ENCODE assay signal across 9 mouse cellular contexts in the genomic region with DNA sequence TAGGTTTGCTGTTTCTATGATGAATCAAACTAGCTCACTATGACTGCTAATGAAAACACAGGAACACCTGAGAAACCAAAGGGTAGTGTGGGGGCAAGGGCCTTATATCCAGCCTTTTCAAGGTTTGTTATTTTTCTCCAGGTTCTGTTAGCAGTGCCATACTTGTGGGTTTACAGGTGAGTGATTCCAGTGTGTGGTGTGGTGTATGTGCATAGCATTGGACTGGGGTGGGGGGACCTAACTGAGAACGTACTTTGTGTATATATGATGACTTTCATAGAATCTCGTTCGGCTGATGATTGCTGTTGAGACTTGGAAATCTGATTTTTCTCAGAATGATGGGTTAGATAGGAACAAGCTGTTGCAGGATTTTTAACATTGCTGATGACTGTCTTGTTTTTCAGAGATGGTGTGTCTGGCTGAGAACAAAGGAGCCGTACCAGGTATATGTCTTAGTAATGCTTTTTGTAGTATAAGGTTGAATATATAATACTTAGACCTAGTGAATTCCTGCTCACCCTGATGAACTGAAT. TPM values are rescaled to one million over a fixed set of nuclear protein-coding genes. Genes with fewer than 3 reads are reported as not detected.
DNase-seq lines count a peak whose midpoint lies in the region; ATAC-seq and TF ChIP-seq lines count a peak whose summit lies in the region.
"Had no signal": no experiment of that assay in that cellular context is flagged by ENCODE, and none has a peak within 500 bp of the region (broad histone marks: within the 10 kb centered on the region; RNA-seq: fewer than 3 reads in every experiment).

No protein-coding gene starts in this region.

- H3K9me3 ChIP-seq in kidney, embryonic 14.5 days (ENCODE audit: control insufficient read depth, low read length): no peaks in the 10 kb centered on the region
- H3K9me3 ChIP-seq in embryonic facial prominence, embryonic 15.5 days (replicated peaks): no peaks in the 10 kb centered on the region
- H3K9me3 ChIP-seq in limb, embryonic 10.5 days (replicated peaks): no peaks in the 10 kb centered on the region
- H3K9me3 ChIP-seq in neural tube, embryonic 13.5 days: no peaks in the 10 kb centered on the region

- 43% methylated on average over 4 of the region's 4 CpGs for WGBS in kidney, embryonic 14.5 days
- WGBS in kidney, adult 2 months: 54% methylated on average over 4 of the region's 4 CpGs
- WGBS in embryonic facial prominence, embryonic 15.5 days: 40% methylated on average over 4 of the region's 4 CpGs
- 59% methylated on average over 4 of the region's 4 CpGs for WGBS in limb, embryonic 10.5 days
- 55% methylated on average over 4 of the region's 4 CpGs for WGBS in neural tube, embryonic 13.5 days

- peak overlapping the region; percentile 70 for H3K4me2 ChIP-seq in kidney, embryonic 14.5 days (replicated peaks; ENCODE audit: low read depth, low read length)
- peak overlapping the region; percentile 58 for H3K4me2 ChIP-seq in embryonic facial prominence, embryonic 15.5 days (replicated peaks)
- H3K4me2 ChIP-seq in neural tube, embryonic 13.5 days: peak overlapping the region; percentile 79

- peak overlapping the region; percentile 7; the same call in 1 of the 2 replicates for H3K27ac ChIP-seq in kidney, embryonic 14.5 days (ENCODE audit: low read depth, low read length)
- H3K27ac ChIP-seq in kidney, adult 2 months (ENCODE audit: insufficient read depth, low read depth, low read length): no peak overlapping the region
- H3K27ac ChIP-seq in embryonic facial prominence, embryonic 15.5 days (replicated peaks): peak overlapping the region; percentile 91
- H3K27ac ChIP-seq in limb, embryonic 10.5 days: peak overlapping the region; percentile 93; the same call in 1 of the 2 replicates
- 0 out of 2 replicates have a peak overlapping the region, but pooled peaks have one; percentile 9 for H3K27ac ChIP-seq in neural tube, embryonic 13.5 days (replicated peaks)

- 0 out of 2 replicates have a peak, but pooled peaks cover 6% of the 10 kb centered on the region for H3K4me1 ChIP-seq in kidney, embryonic 14.5 days (ENCODE audit: control insufficient read depth, insufficient read depth, low read length)
- H3K4me1 ChIP-seq in kidney, adult 2 months (ENCODE audit: control insufficient read depth, insufficient read depth, low read length): peaks cover 4% of the 10 kb centered on the region; the same call in 1 of the 2 replicates
- H3K4me1 ChIP-seq in embryonic facial prominence, embryonic 15.5 days: peaks cover 29% of the 10 kb centered on the region
- peaks cover 14% of the 10 kb centered on the region for H3K4me1 ChIP-seq in limb, embryonic 10.5 days
- H3K4me1 ChIP-seq in neural tube, embryonic 13.5 days (replicated peaks): peaks cover 53% of the 10 kb centered on the region

- peaks cover 32% of the 10 kb centered on the region for H3K36me3 ChIP-seq in kidney, embryonic 14.5 days (ENCODE audit: control insufficient read depth, insufficient read depth, low read length)
- H3K36me3 ChIP-seq in kidney, adult 2 months (ENCODE audit: control insufficient read depth, insufficient read depth, low read length): peaks cover 19% of the 10 kb centered on the region
- peaks cover 27% of the 10 kb centered on the region for H3K36me3 ChIP-seq in embryonic facial prominence, embryonic 15.5 days
- peaks cover 28% of the 10 kb centered on the region for H3K36me3 ChIP-seq in limb, embryonic 10.5 days
- peaks cover 30% of the 10 kb centered on the region for H3K36me3 ChIP-seq in neural tube, embryonic 13.5 days

- DNase-seq in kidney, adult 2 months: no peak
- DNase-seq in limb, embryonic 10.5 days (ENCODE audit: low spot score): no peak
- DNase-seq in right cerebral cortex, postnatal 14 days: no peak
- DNase-seq in embryo, embryonic 11 days: no peak
- DNase-seq: heart, postnatal 14 days had no signal

- TF ChIP-seq CTCF in kidney, adult 2 months (conservative IDR thresholded peaks at IDR 0.05; ENCODE audit: insufficient read depth, insufficient read length, low read depth, low read length): no peak

- H3K4me3 ChIP-seq in kidney, embryonic 14.5 days (ENCODE audit: low read length): peak overlapping the region; percentile 82
- no peak overlapping the region for H3K4me3 ChIP-seq in kidney, adult 2 months (ENCODE audit: insufficient read depth, low read depth, low read length)
- H3K4me3 ChIP-seq in embryonic facial prominence, embryonic 15.5 days (replicated peaks): peak overlapping the region; percentile 79
- H3K4me3 ChIP-seq in limb, embryonic 10.5 days: peak overlapping the region; percentile 68
- peak overlapping the region; percentile 64 for H3K4me3 ChIP-seq in neural tube, embryonic 13.5 days

- no peaks in the 10 kb centered on the region for H3K27me3 ChIP-seq in kidney, embryonic 14.5 days (ENCODE audit: control insufficient read depth, insufficient read depth, low read length)
- no peaks in the 10 kb centered on the region for H3K27me3 ChIP-seq in kidney, adult 2 months (replicated peaks; ENCODE audit: control insufficient read depth, insufficient read depth, low read length)
- no peaks in the 10 kb centered on the region for H3K27me3 ChIP-seq in embryonic facial prominence, embryonic 15.5 days
- no peaks in the 10 kb centered on the region for H3K27me3 ChIP-seq in limb, embryonic 10.5 days (ENCODE audit: low read depth, poor library complexity, severe bottlenecking)
- no peaks in the 10 kb centered on the region for H3K27me3 ChIP-seq in neural tube, embryonic 13.5 days

- peak overlapping the region; percentile 97; the same call in 1 of the 2 replicates for H3K9ac ChIP-seq in kidney, embryonic 14.5 days (ENCODE audit: low read depth, low read length)
- H3K9ac ChIP-seq in embryonic facial prominence, embryonic 15.5 days: peak overlapping the region; percentile 99
- H3K9ac ChIP-seq in neural tube, embryonic 13.5 days: peak overlapping the region; percentile 89

- no peak for TF ChIP-seq POLR2A in kidney, adult 2 months (IDR thresholded peaks at IDR 0.05; ENCODE audit: low read depth, low read length)

- ATAC-seq in kidney, embryonic 14.5 days (ENCODE audit: low FRiP score, low TSS enrichment): no peak
- no peak for ATAC-seq in embryonic facial prominence, embryonic 15.5 days (ENCODE audit: insufficient number of reproducible peaks, low FRiP score, low TSS enrichment, low read depth)
- ATAC-seq in neural tube, embryonic 13.5 days (ENCODE audit: low read depth): no peak
- ATAC-seq in monocyte, adult 5-6 weeks (replicated peaks; ENCODE audit: insufficient number of reproducible peaks, low FRiP score, low TSS enrichment, poor library complexity, severe bottlenecking): no peak

RNA-seq across cellular contexts. Expression of gene Slc3a2, which starts 2.0 kb away (rescaled TPM):
- polyA plus RNA-seq in kidney, embryonic 14.5 days (2014; fragmentation: Nextera tagmentation; extraction: Ambion mirVana): 114 and 123 TPM in 2 replicates
- polyA plus RNA-seq in kidney, adult 2 months (2012; rRNA removed): 560 and 573 TPM in 2 replicates
- 122 and 128 TPM in 2 replicates for polyA plus RNA-seq in embryonic facial prominence, embryonic 15.5 days (2015; fragmentation: Nextera tagmentation; extraction: Ambion mirVana)
- polyA plus RNA-seq in limb, embryonic 10.5 days (2016; fragmentation: Nextera tagmentation; extraction: Ambion mirVana): 119 and 128 TPM in 2 replicates
- polyA plus RNA-seq in neural tube, embryonic 13.5 days (2015; fragmentation: Nextera tagmentation; extraction: Ambion mirVana): 149 and 155 TPM in 2 replicates
- total RNA-seq in monocyte, adult 5-6 weeks (2017): 61.4 to 198 TPM (median 77.3 TPM) in 3 replicates

RNA-seq across cellular contexts. Expression of gene Wdr74, which starts 10.5 kb away (rescaled TPM):
- 82.9 and 97.3 TPM in 2 replicates for polyA plus RNA-seq in kidney, embryonic 14.5 days (2014; fragmentation: Nextera tagmentation; extraction: Ambion mirVana)
- 28.2 and 29.3 TPM in 2 replicates for polyA plus RNA-seq in kidney, adult 2 months (2012; rRNA removed)
- 89.0 and 90.8 TPM in 2 replicates for polyA plus RNA-seq in embryonic facial prominence, embryonic 15.5 days (2015; fragmentation: Nextera tagmentation; extraction: Ambion mirVana)
- 121 and 145 TPM in 2 replicates for polyA plus RNA-seq in limb, embryonic 10.5 days (2016; fragmentation: Nextera tagmentation; extraction: Ambion mirVana)
- 84.4 and 87.8 TPM in 2 replicates for polyA plus RNA-seq in neural tube, embryonic 13.5 days (2015; fragmentation: Nextera tagmentation; extraction: Ambion mirVana)
- total RNA-seq in monocyte, adult 5-6 weeks (2017): 32.5 to 68.4 TPM (median 56.6 TPM) in 3 replicates

RNA-seq across cellular contexts. Expression of gene 1700092M07Rik, which starts 15.4 kb away (rescaled TPM):
- 0.70 and 2.3 TPM in 2 replicates for polyA plus RNA-seq in kidney, embryonic 14.5 days (2014; fragmentation: Nextera tagmentation; extraction: Ambion mirVana)
- 0.39 TPM in 1 of 2 replicates, not detected in the other for polyA plus RNA-seq in kidney, adult 2 months (2012; rRNA removed)
- polyA plus RNA-seq in embryonic facial prominence, embryonic 15.5 days (2015; fragmentation: Nextera tagmentation; extraction: Ambion mirVana): 0.70 and 1.2 TPM in 2 replicates
- 2.8 and 3.1 TPM in 2 replicates for polyA plus RNA-seq in limb, embryonic 10.5 days (2016; fragmentation: Nextera tagmentation; extraction: Ambion mirVana)
- polyA plus RNA-seq in neural tube, embryonic 13.5 days (2015; fragmentation: Nextera tagmentation; extraction: Ambion mirVana): 1.6 and 2.4 TPM in 2 replicates
- 1.9 to 2.8 TPM in 2 of 3 replicates, not detected in the other for total RNA-seq in monocyte, adult 5-6 weeks (2017)

RNA-seq across cellular contexts. Expression of gene Stx5a, which starts 16.1 kb away (rescaled TPM):
- 114 and 128 TPM in 2 replicates for polyA plus RNA-seq in kidney, embryonic 14.5 days (2014; fragmentation: Nextera tagmentation; extraction: Ambion mirVana)
- 51.4 and 59.4 TPM in 2 replicates for polyA plus RNA-seq in kidney, adult 2 months (2012; rRNA removed)
- polyA plus RNA-seq in embryonic facial prominence, embryonic 15.5 days (2015; fragmentation: Nextera tagmentation; extraction: Ambion mirVana): 168 and 175 TPM in 2 replicates
- 99.3 and 134 TPM in 2 replicates for polyA plus RNA-seq in limb, embryonic 10.5 days (2016; fragmentation: Nextera tagmentation; extraction: Ambion mirVana)
- polyA plus RNA-seq in neural tube, embryonic 13.5 days (2015; fragmentation: Nextera tagmentation; extraction: Ambion mirVana): 124 and 127 TPM in 2 replicates
- total RNA-seq in monocyte, adult 5-6 weeks (2017): 105 to 173 TPM (median 138 TPM) in 3 replicates

RNA-seq across cellular contexts. Expression of gene Nxf1, which starts 31.7 kb away (rescaled TPM):
- 155 and 198 TPM in 2 replicates for polyA plus RNA-seq in kidney, embryonic 14.5 days (2014; fragmentation: Nextera tagmentation; extraction: Ambion mirVana)
- 84.0 and 89.7 TPM in 2 replicates for polyA plus RNA-seq in kidney, adult 2 months (2012; rRNA removed)
- 175 and 192 TPM in 2 replicates for polyA plus RNA-seq in embryonic facial prominence, embryonic 15.5 days (2015; fragmentation: Nextera tagmentation; extraction: Ambion mirVana)
- polyA plus RNA-seq in limb, embryonic 10.5 days (2016; fragmentation: Nextera tagmentation; extraction: Ambion mirVana): 257 and 273 TPM in 2 replicates
- polyA plus RNA-seq in neural tube, embryonic 13.5 days (2015; fragmentation: Nextera tagmentation; extraction: Ambion mirVana): 161 and 192 TPM in 2 replicates
- total RNA-seq in monocyte, adult 5-6 weeks (2017): 85.6 to 138 TPM (median 127 TPM) in 3 replicates
